Mouse (Mus musculus) heart, embryonic 15.5 days (tissue): ENCODE data around the gene Ptprd. TPM values are rescaled to one million over a fixed set of nuclear protein-coding genes. Genes with fewer than 3 reads are reported as not detected.

ENCODE experiments used
- ATAC-seq: fragments of 200-750 bp; cut with Nextera tagmentation; replicated peaks from 2 replicates; pipeline ENCODE4 v1.8.0; 2017; ENCODE audit warnings: low read depth, moderate TSS enrichment; ENCODE audit not compliant: insufficient number of reproducible peaks, insufficient read depth, low FRiP score
- H3K27ac ChIP-seq: fragments of 300-500 bp; sonication (generic); 2 replicates; pipeline ENCODE4 v1.5.1; 2015; ENCODE audit warnings: mild to moderate bottlenecking, inconsistent platforms
- H3K27me3 ChIP-seq: fragments of 300-500 bp; sonication (generic); 2 replicates; pipeline ENCODE4 v1.6.1; 2015; ENCODE audit warnings: inconsistent platforms
- H3K36me3 ChIP-seq: fragments of 300-500 bp; sonication (generic); 2 replicates; pipeline ENCODE4 v1.6.1; 2015; ENCODE audit warnings: mild to moderate bottlenecking, inconsistent platforms
- H3K4me1 ChIP-seq: fragments of 300-500 bp; sonication (generic); replicated peaks from 2 replicates; pipeline ENCODE4 v1.6.1; 2015; ENCODE audit warnings: inconsistent platforms
- H3K4me2 ChIP-seq: fragments of 300-500 bp; sonication (generic); 2 replicates; pipeline ENCODE4 v1.6.1; 2015; ENCODE audit warnings: inconsistent platforms, mild to moderate bottlenecking, moderate library complexity
- H3K4me3 ChIP-seq: fragments of 300-500 bp; sonication (generic); 2 replicates; pipeline ENCODE4 v1.5.1; 2015; ENCODE audit warnings: mild to moderate bottlenecking, inconsistent platforms
- H3K9ac ChIP-seq: fragments of 300-500 bp; sonication (generic); 2 replicates; pipeline ENCODE4 v1.6.1; 2015; ENCODE audit warnings: mild to moderate bottlenecking, inconsistent platforms
- H3K9me3 ChIP-seq: fragments of 300-500 bp; sonication (generic); replicated peaks from 2 replicates; pipeline ENCODE4 v1.6.1; 2016; ENCODE audit warnings: inconsistent platforms
- WGBS: fragments of 180-500 bp; shearing (Covaris S2); methylation state at CpG from one replicate; pipeline ENCODE4 v1.1.7; 2015; ENCODE audit warnings: mixed read lengths; 5-methylcytosine and 5-hydroxymethylcytosine counted together
- polyA plus RNA-seq: library from polyadenylated mRNA; unstranded; fragments of >200 nt; fragmentation: Nextera tagmentation; extraction: Ambion mirVana; gene quantifications from 2 replicates; pipeline ENCODE4 v1.2.1, GENCODE M21; 2015

The Ptprd gene
- polyA plus RNA-seq, 1 experiment from 2014 or later = 9.4 TPM

DNA sequence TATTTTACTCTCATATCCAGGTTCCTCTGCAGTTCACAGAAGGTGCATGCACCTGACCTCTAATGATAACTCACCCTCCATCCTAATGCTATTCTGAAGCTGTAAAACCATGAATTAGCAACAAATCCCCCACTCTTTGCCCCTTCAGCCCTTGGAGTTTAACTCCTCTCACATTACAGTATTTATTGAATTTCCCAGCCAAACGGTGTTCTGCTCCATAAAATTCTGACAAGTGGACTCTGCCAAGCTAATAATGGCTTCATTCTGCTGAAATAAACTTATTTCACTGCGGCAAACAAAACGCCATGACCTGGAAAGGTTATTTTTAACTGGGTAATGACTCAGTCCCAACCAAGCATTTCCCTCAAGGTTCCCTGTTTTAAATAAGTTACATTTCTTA, 1842.7 kb downstream of the Ptprd start:
- Histone ChIP-seq H3K4me1 (peaks cover 35% of the 10 kb centered on the region), H3K27ac (no peak overlapping the region), H3K9me3 (no peaks in the 10 kb centered on the region), H3K27me3 (no peaks in the 10 kb centered on the region), H3K36me3 (no peaks in the 10 kb centered on the region), H3K4me2 (no peak overlapping the region), H3K4me3 (no peak overlapping the region), H3K9ac (no peak overlapping the region)
- no peak for ATAC-seq
- 38% methylated on average over 3 of the region's 3 CpGs for WGBS

- Histone ChIP-seq H3K27ac (no peak overlapping the region), H3K9ac (no peak overlapping the region), H3K36me3 (no peaks in the 10 kb centered on the region), H3K4me1 (peaks cover 40% of the 10 kb centered on the region), H3K4me3 (no peak overlapping the region), H3K9me3 (no peaks in the 10 kb centered on the region), H3K27me3 (no peaks in the 10 kb centered on the region), H3K4me2 (no peak overlapping the region)
- WGBS = 89% methylated on average over 2 of the region's 2 CpGs
- no peak for ATAC-seq
These were observed 1843.5 kb downstream of the Ptprd start for GRCm38 (mm10) chr4:76368291-76368690.

- Histone ChIP-seq H3K4me2 (no peak overlapping the region), H3K4me3 (no peak overlapping the region), H3K9me3 (no peaks in the 10 kb centered on the region), H3K27ac (no peak overlapping the region), H3K27me3 (no peaks in the 10 kb centered on the region), H3K4me1 (peaks cover 43% of the 10 kb centered on the region), H3K36me3 (no peaks in the 10 kb centered on the region), H3K9ac (no peak overlapping the region)
- ATAC-seq = no peak
- whole genome bisulfite sequencing = 84% methylated on average over 3 of the region's 3 CpGs
These were observed 1844.5 kb downstream of the Ptprd start for GRCm38 (mm10) chr4:76367285-76367684.

GRCm38 (mm10) chr4:76365871-76366270, 1845.9 kb downstream of the Ptprd start:
- Histone ChIP-seq H3K9me3 (no peaks in the 10 kb centered on the region), H3K4me1 (peaks cover 46% of the 10 kb centered on the region), H3K27ac (peak overlapping the region; percentile 8; the same call in 1 of the 2 replicates), H3K4me2 (no peak overlapping the region), H3K9ac (no peak overlapping the region), H3K36me3 (no peaks in the 10 kb centered on the region), H3K4me3 (no peak overlapping the region), H3K27me3 (no peaks in the 10 kb centered on the region)
- ATAC-seq = no peak
- 30% methylated on average over 4 of the region's 4 CpGs for WGBS

GRCm38 (mm10) chr4:76361546-76361945, 1850.2 kb downstream of the Ptprd start:
- 21% methylated on average over 1 of the region's 1 CpGs for WGBS
- no peaks in the 10 kb centered on the region for H3K36me3 ChIP-seq
- H3K27ac ChIP-seq = 0 out of 2 replicates have a peak overlapping the region, but pooled peaks have one; percentile 42
- no peak overlapping the region for H3K4me3 ChIP-seq
- no peak overlapping the region for H3K4me2 ChIP-seq
- H3K9ac ChIP-seq = no peak overlapping the region
- H3K27me3 ChIP-seq = no peaks in the 10 kb centered on the region
- ATAC-seq = no peak; the same call in 1 of the 2 replicates
- no peaks in the 10 kb centered on the region for H3K9me3 ChIP-seq
- H3K4me1 ChIP-seq = peaks cover 26% of the 10 kb centered on the region

DNA sequence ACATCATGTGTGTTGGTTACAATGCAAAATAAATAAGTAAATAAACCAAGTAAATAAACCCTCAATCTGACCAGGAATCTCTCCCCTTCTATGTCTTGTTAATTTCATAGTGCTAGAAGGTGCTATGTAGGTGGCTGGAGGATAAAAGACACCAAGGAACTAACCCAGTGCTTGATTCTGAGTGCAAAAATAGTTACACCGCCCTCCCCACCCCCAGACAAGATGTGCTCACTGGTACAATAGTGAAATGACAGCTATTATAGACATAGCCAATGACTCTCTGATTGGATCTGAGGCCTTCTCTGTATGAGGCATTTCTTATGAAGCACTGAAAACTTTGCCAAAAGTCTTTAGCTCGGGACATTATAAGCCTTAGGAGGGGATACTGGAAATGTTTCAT, 1857.6 kb downstream of the Ptprd start:
- Histone ChIP-seq H3K9me3 (no peaks in the 10 kb centered on the region), H3K36me3 (no peaks in the 10 kb centered on the region), H3K4me2 (no peak overlapping the region), H3K9ac (no peak overlapping the region), H3K4me3 (no peak overlapping the region), H3K27me3 (no peaks in the 10 kb centered on the region), H3K27ac (no peak overlapping the region), H3K4me1 (peaks cover 11% of the 10 kb centered on the region)
- ATAC-seq = no peak
- WGBS = 80% methylated on average over 2 of the region's 2 CpGs

GRCm38 (mm10) chr4:76352468-76352867, 1859.3 kb downstream of the Ptprd start:
- H3K4me3 ChIP-seq = no peak overlapping the region
- WGBS = 61% methylated on average over 1 of the region's 1 CpGs
- no peaks in the 10 kb centered on the region for H3K27me3 ChIP-seq
- ATAC-seq = no peak
- H3K4me1 ChIP-seq = peaks cover 11% of the 10 kb centered on the region
- H3K27ac ChIP-seq = no peak overlapping the region
- no peaks in the 10 kb centered on the region for H3K9me3 ChIP-seq
- no peak overlapping the region for H3K9ac ChIP-seq
- no peaks in the 10 kb centered on the region for H3K36me3 ChIP-seq
- no peak overlapping the region for H3K4me2 ChIP-seq

DNA sequence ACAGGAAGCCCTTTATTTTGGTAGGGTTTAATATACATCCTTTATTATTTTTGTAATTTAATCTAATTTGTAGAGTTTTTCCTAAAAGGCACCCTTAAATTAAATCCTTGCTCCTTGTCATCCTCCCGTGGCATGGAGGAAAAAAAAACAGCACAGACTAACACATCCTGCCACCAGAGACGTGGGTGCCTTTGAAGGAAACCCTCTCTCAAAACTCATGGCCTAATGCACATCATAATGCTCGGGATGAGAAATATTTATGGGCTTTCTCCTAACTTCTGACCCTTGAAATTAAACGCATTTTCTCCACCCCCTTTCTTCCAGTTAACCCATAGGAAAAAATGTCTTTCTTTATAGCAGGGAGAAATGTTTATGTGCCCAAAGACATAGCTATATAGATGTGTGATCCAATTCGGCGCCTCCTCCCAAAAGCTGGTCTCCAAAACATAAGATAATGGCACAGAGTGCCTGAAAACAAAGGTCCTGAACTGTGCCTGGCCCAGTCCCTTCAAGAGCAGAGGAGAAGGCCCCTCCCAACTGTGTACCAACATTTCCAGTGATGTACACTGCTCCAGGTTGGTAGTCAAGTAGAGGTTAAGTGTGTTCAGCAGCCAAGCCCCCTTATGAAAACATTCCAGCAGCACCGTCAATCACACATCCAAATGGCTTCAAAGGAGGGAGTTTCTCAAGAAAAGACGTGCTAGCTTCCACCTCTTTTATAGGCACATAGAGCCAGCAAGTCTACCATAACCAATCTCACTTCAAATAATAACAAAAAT, 1860.4 kb downstream of the Ptprd start:
- ATAC-seq = no peak
- Histone ChIP-seq H3K9ac (no peak overlapping the region), H3K36me3 (no peaks in the 10 kb centered on the region), H3K4me1 (peaks cover 9% of the 10 kb centered on the region), H3K9me3 (no peaks in the 10 kb centered on the region), H3K4me3 (no peak overlapping the region), H3K4me2 (no peak overlapping the region), H3K27me3 (no peaks in the 10 kb centered on the region), H3K27ac (no peak overlapping the region)
- WGBS = 68% methylated on average over 8 of the region's 8 CpGs

GRCm38 (mm10) chr4:76350241-76350962, 1861.4 kb downstream of the Ptprd start:
- H3K9me3 ChIP-seq = no peaks in the 10 kb centered on the region
- no peaks in the 10 kb centered on the region for H3K27me3 ChIP-seq
- no peak overlapping the region for H3K27ac ChIP-seq
- no peaks in the 10 kb centered on the region for H3K36me3 ChIP-seq
- H3K4me1 ChIP-seq = peaks cover 9% of the 10 kb centered on the region
- H3K9ac ChIP-seq = no peak overlapping the region
- no peak overlapping the region for H3K4me3 ChIP-seq
- H3K4me2 ChIP-seq = no peak overlapping the region
- WGBS = 75% methylated on average over 3 of the region's 3 CpGs
- no peak for ATAC-seq

GRCm38 (mm10) chr4:76344059-76344458, 1867.7 kb downstream of the Ptprd start:
- Histone ChIP-seq H3K4me3 (no peak overlapping the region), H3K9ac (no peak overlapping the region), H3K27me3 (no peaks in the 10 kb centered on the region), H3K36me3 (no peaks in the 10 kb centered on the region), H3K27ac (no peak overlapping the region), H3K4me2 (no peak overlapping the region), H3K9me3 (no peaks in the 10 kb centered on the region), H3K4me1 (no peaks in the 10 kb centered on the region)
- ATAC-seq = no peak
- whole genome bisulfite sequencing = 53% methylated on average over 3 of the region's 3 CpGs

DNA sequence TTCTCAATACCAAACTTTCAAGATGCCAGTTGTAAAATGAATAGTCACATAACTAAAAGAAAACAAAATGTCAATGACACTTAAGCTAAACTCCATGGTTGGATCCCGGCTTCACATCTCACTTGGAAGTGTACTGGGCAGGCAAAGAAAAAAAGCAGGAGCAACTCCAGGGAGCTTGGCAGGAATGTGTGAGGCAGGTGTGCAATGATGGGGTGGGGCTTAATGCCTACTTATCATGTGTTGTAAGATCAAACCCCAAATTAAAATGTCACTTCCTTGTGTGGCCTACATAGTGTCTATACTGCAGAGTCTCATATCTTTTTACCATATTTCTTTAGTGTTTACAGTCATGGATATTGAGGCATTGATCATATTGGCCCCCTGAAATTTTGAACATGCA, 1873.8 kb downstream of the Ptprd start:
- H3K36me3 ChIP-seq = no peaks in the 10 kb centered on the region
- ATAC-seq = no peak
- no peak overlapping the region for H3K27ac ChIP-seq
- no peaks in the 10 kb centered on the region for H3K4me1 ChIP-seq
- no peak overlapping the region for H3K4me3 ChIP-seq
- H3K9me3 ChIP-seq = no peaks in the 10 kb centered on the region
- 70% methylated on average over 1 of the region's 1 CpGs for WGBS
- H3K4me2 ChIP-seq = no peak overlapping the region
- no peaks in the 10 kb centered on the region for H3K27me3 ChIP-seq
- no peak overlapping the region for H3K9ac ChIP-seq
